Mouse (Mus musculus): ENCODE results near the gene Espnl. TPM values are rescaled to one million over a fixed set of nuclear protein-coding genes. Genes with fewer than 3 reads are reported as not detected.

The Espnl gene
- total RNA-seq, 2 experiments from 2014 or later: 0.12 to 0.27 TPM

DNA sequence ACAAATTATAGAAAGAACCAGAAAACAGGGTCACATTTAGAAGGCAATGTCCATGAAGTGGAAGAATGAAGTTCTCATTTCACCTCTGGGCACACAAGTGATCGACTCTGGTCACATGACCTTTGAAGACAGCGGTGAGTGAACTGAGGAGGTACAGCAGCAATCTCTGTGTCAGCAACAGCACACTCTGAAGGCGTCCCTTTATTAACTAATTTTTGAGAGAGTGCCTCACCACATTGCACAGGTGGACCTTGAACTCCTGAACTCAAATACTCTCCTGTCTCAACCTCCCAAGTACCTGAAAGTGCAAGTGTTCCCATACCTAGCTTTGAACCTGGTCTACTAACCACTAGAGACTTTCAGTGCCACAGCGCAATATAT lies 59.2 kb downstream of the Espnl start:
- no peak for DNase-seq

DNA sequence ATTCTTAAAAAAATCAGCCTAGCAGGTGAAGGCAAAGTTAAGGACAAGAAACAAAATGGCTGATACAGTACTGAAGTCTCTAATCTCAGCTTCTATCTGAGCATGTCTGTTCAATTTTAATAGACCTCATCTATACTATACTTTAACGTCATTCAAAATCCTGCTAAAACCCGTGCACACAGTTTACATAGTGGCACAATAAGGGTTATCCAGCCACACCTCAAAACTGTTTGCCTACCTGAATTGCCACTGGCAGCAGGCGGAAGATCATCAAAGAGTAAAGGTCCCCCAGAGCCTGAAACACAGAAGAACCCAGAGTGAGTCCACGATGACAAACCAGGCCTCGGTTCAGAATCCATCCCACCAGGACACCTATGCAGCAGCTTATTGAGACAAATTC lies 68.5 kb downstream of the Espnl start:
- DNase-seq: no peak

DNA sequence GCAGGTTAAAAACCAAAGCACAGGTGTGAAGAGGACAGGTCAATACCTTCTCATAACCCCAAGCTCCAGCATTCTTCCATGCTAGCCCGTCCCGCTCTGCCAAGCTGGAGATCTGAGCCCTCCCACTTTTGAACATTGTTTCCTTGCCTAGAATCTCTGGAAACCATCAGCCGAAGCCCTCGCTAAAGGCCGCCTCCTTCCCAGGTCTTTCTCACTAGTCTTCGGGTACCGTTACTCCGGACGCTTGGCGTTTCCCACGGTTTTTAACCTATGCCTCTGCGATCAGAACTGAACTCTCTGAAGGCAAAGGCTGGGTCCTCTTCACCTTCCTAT lies 76.0 kb downstream of the Espnl start:
- no peak for DNase-seq

Other genes with a start within 250 kb of the Espnl start
- gene Rbm44, start 177.0 kb upstream of the Espnl start, total RNA-seq (2021): under 1 TPM in 1 of 2 experiments, not detected in 1; 0.16 TPM
- gene Ramp1, start 142.3 kb upstream of the Espnl start, total RNA-seq (2021): 10 to 100 TPM; 43.7 to 47.1 TPM
- gene Ube2f, start 71.8 kb upstream of the Espnl start, total RNA-seq (2021): 10 to 100 TPM; 56.3 to 57.2 TPM
- gene Scly, start 23.7 kb upstream of the Espnl start, total RNA-seq (2021): 10 to 100 TPM; 11.5 to 12.4 TPM
- gene Klhl30, start 28.9 kb downstream of the Espnl start, total RNA-seq (2021): 10 to 100 TPM; 70.3 to 75.2 TPM
- 1 to 10 TPM; 1.1 to 1.3 TPM for gene Erfe, start 44.4 kb downstream of the Espnl start, total RNA-seq (2021)
- 10 to 100 TPM; 48.2 to 49.3 TPM for gene Ilkap, start 76.7 kb downstream of the Espnl start, total RNA-seq (2021)
- 10 to 100 TPM; 19.8 to 21.4 TPM for gene Hes6, start 92.0 kb downstream of the Espnl start, total RNA-seq (2021)
- gene Per2, start 137.2 kb downstream of the Espnl start, total RNA-seq (2021): 1 to 10 TPM; 4.9 to 6.8 TPM
- 1 to 10 TPM; 3.4 to 3.8 TPM for gene Traf3ip1, start 172.6 kb downstream of the Espnl start, total RNA-seq (2021)
- gene Asb1, start 218.5 kb downstream of the Espnl start, total RNA-seq (2021): 10 to 100 TPM; 13.2 to 15.6 TPM